9 mouse cellular contexts compared by ENCODE assay signal in the genomic region with DNA sequence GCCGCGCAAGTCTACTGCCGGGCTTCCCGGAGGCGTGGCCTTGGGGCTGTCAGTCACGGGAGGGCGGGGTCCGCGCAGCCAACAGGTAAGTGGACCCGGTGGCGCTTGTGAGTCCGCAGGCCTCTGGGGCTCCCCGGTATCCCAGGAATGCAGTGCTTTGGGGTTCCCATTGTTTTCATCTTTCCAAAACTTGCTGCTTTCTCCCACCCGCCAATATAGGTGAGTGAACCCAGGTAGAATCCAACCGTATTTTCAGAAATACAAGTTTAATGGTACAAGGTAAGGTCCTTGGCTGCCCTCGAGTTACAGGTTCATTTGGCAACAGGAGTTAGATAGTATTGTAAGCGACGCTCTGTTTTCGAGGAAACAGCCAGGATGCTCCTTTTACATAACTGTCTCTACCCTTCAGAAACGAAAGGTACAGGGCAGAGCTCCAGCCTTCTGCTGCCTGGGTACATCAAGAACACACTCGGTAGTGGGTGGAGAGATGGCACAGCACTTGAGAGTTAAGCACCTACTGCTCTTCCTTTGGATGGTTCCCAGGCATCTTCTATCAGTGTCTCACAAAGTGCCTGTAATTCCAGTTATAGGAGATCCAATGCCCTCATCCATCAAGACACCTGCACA. TPM values are rescaled to one million over a fixed set of nuclear protein-coding genes. Genes with fewer than 3 reads are reported as not detected.
DNase-seq lines count a peak whose midpoint lies in the region; ATAC-seq and TF ChIP-seq lines count a peak whose summit lies in the region.
"Had no signal": no experiment of that assay in that cellular context is flagged by ENCODE, and none has a peak within 500 bp of the region (broad histone marks: within the 10 kb centered on the region; RNA-seq: fewer than 3 reads in every experiment).

No protein-coding gene starts in this region.

- peak overlapping the region; percentile 76; the same call in 1 of the 2 replicates for H3K27ac ChIP-seq in kidney, postnatal 0 days
- no peak overlapping the region for H3K27ac ChIP-seq in MEL (ENCODE audit: control insufficient read depth, low read depth, low read length)
- no peak overlapping the region for H3K27ac ChIP-seq in forebrain, embryonic 12.5 days
- no peak overlapping the region for H3K27ac ChIP-seq in midbrain, embryonic 15.5 days

- H3K9me3 ChIP-seq in kidney, postnatal 0 days (replicated peaks; ENCODE audit: low read length) = no peaks in the 10 kb centered on the region
- H3K9me3 ChIP-seq in MEL (replicated peaks; ENCODE audit: insufficient read depth, low read length) = no peaks in the 10 kb centered on the region
- no peaks in the 10 kb centered on the region for H3K9me3 ChIP-seq in forebrain, embryonic 12.5 days
- H3K9me3 ChIP-seq in midbrain, embryonic 15.5 days = no peaks in the 10 kb centered on the region

- TF ChIP-seq POLR2A in MEL (IDR thresholded peaks at IDR 0.05; ENCODE audit: control insufficient read depth in 1 of 2, insufficient read depth in 1 of 2, low read depth in 1 of 2, low read length in 2 of 2, poor library complexity in 1 of 2) = no peak

- H3K36me3 ChIP-seq in kidney, postnatal 0 days (ENCODE audit: insufficient read depth, low read length) = peaks cover 28% of the 10 kb centered on the region
- H3K36me3 ChIP-seq in MEL (ENCODE audit: control insufficient read depth in 1 of 2, insufficient read depth in 2 of 2, low read length in 2 of 2) = peaks cover 0 to 3% of the 10 kb centered on the region in 2 experiments; a peak in 2 of 4 replicates
- H3K36me3 ChIP-seq in forebrain, embryonic 12.5 days (replicated peaks) = peaks cover 30% of the 10 kb centered on the region
- H3K36me3 ChIP-seq in midbrain, embryonic 15.5 days (replicated peaks) = peaks cover 18% of the 10 kb centered on the region; the same call in 1 of the 2 replicates

- TF ChIP-seq RAD21 in MEL (IDR thresholded peaks at IDR 0.05; ENCODE audit: low read depth, low read length) = no peak

- intact Hi-C loops in gastrocnemius, postnatal 36 days (cut with DNase I) = no loop called here

- 6% methylated on average over 21 of the region's 21 CpGs for WGBS in kidney, postnatal 0 days
- 4% methylated on average over 21 of the region's 21 CpGs for WGBS in forebrain, embryonic 12.5 days
- WGBS in midbrain, embryonic 15.5 days = 3% methylated on average over 21 of the region's 21 CpGs

- peaks cover 3% of the 10 kb centered on the region; the same call in 1 of the 2 replicates for H3K79me2 ChIP-seq in MEL (ENCODE audit: control insufficient read depth, insufficient read depth, low read length, poor library complexity)

- DNase-seq in kidney, postnatal 0 days (ENCODE audit: low spot score) = no peak
- DNase-seq in kidney, adult 9 months = no peak
- peak; percentile 22 for DNase-seq in MEL (ENCODE audit: low read depth, low spot score)
- DNase-seq in layer of hippocampus, adult 9-11 months = peak; percentile 77
- no peak for DNase-seq in gastrocnemius, postnatal 36 days
- no peak for DNase-seq in adrenal gland, postnatal 25 days

- peak overlapping the region; percentile 56 for H3K4me3 ChIP-seq in kidney, postnatal 0 days (replicated peaks; ENCODE audit: low read depth, low read length)
- H3K4me3 ChIP-seq in MEL (ENCODE audit: control insufficient read depth in 1 of 2, insufficient read depth in 1 of 2, low read depth in 2 of 2, low read length in 2 of 2) = peak overlapping the region; percentile 63 to 67
- H3K4me3 ChIP-seq in forebrain, embryonic 12.5 days (replicated peaks) = peak overlapping the region; percentile 58
- peak overlapping the region; percentile 65 for H3K4me3 ChIP-seq in midbrain, embryonic 15.5 days

- no peak for ATAC-seq in kidney, postnatal 0 days (replicated peaks; ENCODE audit: low FRiP score, low read depth)
- ATAC-seq in forebrain, embryonic 12.5 days (ENCODE audit: low FRiP score) = no peak
- ATAC-seq in midbrain, embryonic 15.5 days (replicated peaks) = peak; percentile 14; the same call in 1 of the 2 replicates

- peak overlapping the region; percentile 99 for H3K4me2 ChIP-seq in kidney, postnatal 0 days (ENCODE audit: low read length)
- peak overlapping the region; percentile 93 for H3K4me2 ChIP-seq in forebrain, embryonic 12.5 days
- H3K4me2 ChIP-seq in midbrain, embryonic 15.5 days = peak overlapping the region; percentile 96

- no peak for TF ChIP-seq CTCF in kidney, postnatal 0 days (IDR thresholded peaks at IDR 0.05; ENCODE audit: low read depth)
- TF ChIP-seq CTCF in MEL (IDR thresholded peaks at IDR 0.05 in 2 of 3, conservative IDR thresholded peaks at IDR 0.05 in 1 of 3; ENCODE audit: control insufficient read depth in 1 of 3, insufficient read depth in 1 of 3, low read depth in 2 of 3, low read length in 3 of 3, poor library complexity in 1 of 3, severe bottlenecking in 1 of 3) = no peak

- H3K4me1 ChIP-seq in kidney, postnatal 0 days (replicated peaks; ENCODE audit: insufficient read depth, low read length) = peaks cover 9% of the 10 kb centered on the region
- H3K4me1 ChIP-seq in MEL (ENCODE audit: control insufficient read depth in 1 of 2, insufficient read depth in 2 of 2, low read length in 2 of 2) = peaks cover 0 to 2% of the 10 kb centered on the region in 2 experiments; a peak in 1 of 4 replicates
- peaks cover 14% of the 10 kb centered on the region for H3K4me1 ChIP-seq in forebrain, embryonic 12.5 days
- H3K4me1 ChIP-seq in midbrain, embryonic 15.5 days = peaks cover 10% of the 10 kb centered on the region; the same call in 1 of the 2 replicates

- peak overlapping the region; percentile 76; the same call in 1 of the 2 replicates for H3K9ac ChIP-seq in kidney, postnatal 0 days (ENCODE audit: low read depth, low read length)
- H3K9ac ChIP-seq in MEL (ENCODE audit: control insufficient read depth, low read depth, low read length, poor library complexity, severe bottlenecking) = peak overlapping the region; percentile 58
- 0 out of 2 replicates have a peak overlapping the region, but pooled peaks have one; percentile 26 for H3K9ac ChIP-seq in forebrain, embryonic 12.5 days
- H3K9ac ChIP-seq in midbrain, embryonic 15.5 days = peak overlapping the region; percentile 48; the same call in 1 of the 2 replicates

- H3K27me3 ChIP-seq in kidney, postnatal 0 days (ENCODE audit: insufficient read depth, low read length) = no peaks in the 10 kb centered on the region
- H3K27me3 ChIP-seq in MEL (ENCODE audit: control insufficient read depth in 1 of 2, insufficient read depth in 2 of 2, low read length in 2 of 2) = no peaks in the 10 kb centered on the region
- H3K27me3 ChIP-seq in forebrain, embryonic 12.5 days = 0 out of 2 replicates have a peak, but pooled peaks cover 3% of the 10 kb centered on the region
- H3K27me3 ChIP-seq in midbrain, embryonic 15.5 days (replicated peaks) = no peaks in the 10 kb centered on the region; the same call in 1 of the 2 replicates

- no peak for TF ChIP-seq EP300 in MEL (IDR thresholded peaks at IDR 0.05; ENCODE audit: low read depth in 1 of 2, low read length in 2 of 2)

TF ChIP-seq in MEL, 35 proteins besides CTCF, POLR2A, EP300 and RAD21:
- TF ChIP-seq ZNF384 (IDR thresholded peaks at IDR 0.05; ENCODE audit: low read depth, low read length) = no peak
- TF ChIP-seq NRF1 (IDR thresholded peaks at IDR 0.05; ENCODE audit: insufficient read depth, low read depth, low read length, poor library complexity, severe bottlenecking) = peak; percentile 64

RNA-seq across cellular contexts. Expression of a gene that starts 0.6 kb away (rescaled TPM):
- polyA plus RNA-seq in kidney, postnatal 0 days (2015; fragmentation: Nextera tagmentation; extraction: Ambion mirVana) = 6.0 and 6.7 TPM in 2 replicates
- total RNA-seq in MEL (2012; rRNA removed) = 3.0 and 3.1 TPM in 2 replicates
- 1 to 10 TPM in 1 of 2 experiments, not detected in 1; 4.5 TPM for polyA plus RNA-seq in MEL (2012; ENCODE audit: insufficient read depth in 1 of 2, insufficient read length in 2 of 2, low read depth in 1 of 2, low replicate concordance in 2 of 2, missing spikeins in 1 of 2)
- polyA plus RNA-seq in forebrain, embryonic 12.5 days (2016; fragmentation: Nextera tagmentation; extraction: Ambion mirVana) = 4.8 and 5.8 TPM in 2 replicates
- polyA plus RNA-seq in midbrain, embryonic 15.5 days (2015; fragmentation: Nextera tagmentation; extraction: Ambion mirVana) = 3.7 and 3.8 TPM in 2 replicates
- 10 to 100 TPM in 1 of 2 experiments, 1 to 10 TPM in 1; 7.9 to 12.9 TPM for total RNA-seq in gastrocnemius, postnatal 36 days (2021)
- 29.7 and 55.5 TPM in 2 replicates for total RNA-seq in adrenal gland, postnatal 25 days (2021)

RNA-seq across cellular contexts. Expression of a gene that starts 12.7 kb away (rescaled TPM):
- 92.2 and 99.7 TPM in 2 replicates for polyA plus RNA-seq in kidney, postnatal 0 days (2015; fragmentation: Nextera tagmentation; extraction: Ambion mirVana)
- total RNA-seq in MEL (2012; rRNA removed) = 52.3 and 61.4 TPM in 2 replicates
- polyA plus RNA-seq in MEL (2012; ENCODE audit: insufficient read depth in 1 of 2, insufficient read length in 2 of 2, low read depth in 1 of 2, low replicate concordance in 2 of 2, missing spikeins in 1 of 2) = 10 to 100 TPM in 1 of 2 experiments, not detected in 1; 58.4 TPM
- polyA plus RNA-seq in forebrain, embryonic 12.5 days (2016; fragmentation: Nextera tagmentation; extraction: Ambion mirVana) = 77.4 and 77.5 TPM in 2 replicates
- 48.5 and 52.4 TPM in 2 replicates for polyA plus RNA-seq in midbrain, embryonic 15.5 days (2015; fragmentation: Nextera tagmentation; extraction: Ambion mirVana)
- total RNA-seq in gastrocnemius, postnatal 36 days (2021) = 10 to 100 TPM; 48.7 to 49.6 TPM
- 82.5 and 88.5 TPM in 2 replicates for total RNA-seq in adrenal gland, postnatal 25 days (2021)

RNA-seq across cellular contexts. Expression of a gene that starts 44.3 kb away (rescaled TPM):
- 0.32 TPM in 1 of 2 replicates, not detected in the other for polyA plus RNA-seq in kidney, postnatal 0 days (2015; fragmentation: Nextera tagmentation; extraction: Ambion mirVana)
- total RNA-seq in MEL (2012; rRNA removed) = not detected in 2 replicates
- polyA plus RNA-seq in MEL (2012; ENCODE audit: insufficient read depth in 1 of 2, insufficient read length in 2 of 2, low read depth in 1 of 2, low replicate concordance in 2 of 2, missing spikeins in 1 of 2) = not detected
- polyA plus RNA-seq in forebrain, embryonic 12.5 days (2016; fragmentation: Nextera tagmentation; extraction: Ambion mirVana) = 0.54 TPM in 1 of 2 replicates, not detected in the other
- 0.24 and 0.48 TPM in 2 replicates for polyA plus RNA-seq in midbrain, embryonic 15.5 days (2015; fragmentation: Nextera tagmentation; extraction: Ambion mirVana)
- not detected for total RNA-seq in gastrocnemius, postnatal 36 days (2021)
- not detected in 2 replicates for total RNA-seq in adrenal gland, postnatal 25 days (2021)
- polyA plus RNA-seq: brain, embryonic 14.5 days had no signal

RNA-seq across cellular contexts. Expression of a gene that starts 48.2 kb away (rescaled TPM):
- polyA plus RNA-seq in kidney, postnatal 0 days (2015; fragmentation: Nextera tagmentation; extraction: Ambion mirVana) = not detected in 2 replicates
- not detected in 2 replicates for total RNA-seq in MEL (2012; rRNA removed)
- not detected for polyA plus RNA-seq in MEL (2012; ENCODE audit: insufficient read depth in 1 of 2, insufficient read length in 2 of 2, low read depth in 1 of 2, low replicate concordance in 2 of 2, missing spikeins in 1 of 2)
- polyA plus RNA-seq in forebrain, embryonic 12.5 days (2016; fragmentation: Nextera tagmentation; extraction: Ambion mirVana) = not detected in 2 replicates
- not detected in 2 replicates for polyA plus RNA-seq in midbrain, embryonic 15.5 days (2015; fragmentation: Nextera tagmentation; extraction: Ambion mirVana)
- not detected for total RNA-seq in gastrocnemius, postnatal 36 days (2021)
- total RNA-seq in adrenal gland, postnatal 25 days (2021) = not detected in 2 replicates
- polyA plus RNA-seq: brain, embryonic 14.5 days had no signal

Comparison
In these comparisons a context has a peak if more than half of its experiments do, and no peak if none do; other contexts are left out.
1. DNase-seq: peak in MEL (single experiment) and layer of hippocampus, adult 9-11 months (single experiment); none in kidney, postnatal 0 days (single experiment), kidney, adult 9 months (single experiment), gastrocnemius, postnatal 36 days (0 of 2) and adrenal gland, postnatal 25 days (single experiment).
2. H3K9ac ChIP-seq: peak in every context shown above with its lines; median percentile 76 in kidney, postnatal 0 days; 58 in MEL; 48 in midbrain, embryonic 15.5 days; 26 in forebrain, embryonic 12.5 days.
3. Peak in every context shown above with its lines, with median percentiles within 50 percentile points of each other: H3K4me2 ChIP-seq and H3K4me3 ChIP-seq.